Mouse (Mus musculus): Measurements from ENCODE around the gene Msh5.

- TF ChIP-seq POLR2A (IDR thresholded peaks at IDR 0.05; ENCODE audit: control insufficient read depth, extremely low read depth, insufficient read depth, low read length, poor library complexity) (no peak), CTCF (IDR thresholded peaks at IDR 0.05; ENCODE audit: borderline replicate concordance, control insufficient read depth, extremely low read depth, insufficient read depth, low read length, poor library complexity) (no peak)
These were observed 65.9 kb downstream of the Msh5 start for GRCm38 (mm10) chr17:34980655-34981054.

Data from thymus, adult 2 months (tissue).